Mouse (Mus musculus) kidney, adult 2 months (tissue): ENCODE results near the gene Id2.

ENCODE experiments used
- CTCF ChIP-seq: fragments of 200-500 bp; conservative IDR thresholded peaks from 2 replicates; pipeline ENCODE4 v1.5.1; 2011; ENCODE audit warnings: low read depth, mild to moderate bottlenecking, control low read depth, low read length, moderate library complexity, mixed read lengths; ENCODE audit not compliant: insufficient read depth, insufficient read length
- POLR2A ChIP-seq: fragments of 200-500 bp; IDR thresholded peaks from one replicate; pipeline ENCODE4 v1.6.1; 2011; ENCODE audit warnings: low read depth, low read length, control low read depth

DNA sequence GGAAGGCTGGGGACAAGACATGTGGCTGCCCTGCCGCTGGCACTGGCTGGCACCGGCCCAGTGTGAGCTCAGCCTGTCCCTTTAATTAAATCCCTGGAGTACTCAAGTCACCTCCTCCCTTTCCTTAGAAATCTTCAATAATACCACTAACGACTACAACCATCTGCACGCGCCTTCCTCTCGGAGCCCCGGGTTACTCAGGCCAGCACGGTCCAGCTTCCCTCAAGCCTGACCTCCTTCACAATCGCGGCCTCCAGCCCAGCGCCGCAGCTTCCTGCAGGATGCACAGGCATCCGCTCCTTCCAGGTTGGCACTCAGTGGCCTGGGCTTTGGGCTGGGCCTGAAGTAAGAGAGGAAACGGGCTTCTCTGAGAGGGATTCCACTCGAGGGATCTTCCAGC, 22.3 kb upstream of the Id2 start:
- TF ChIP-seq CTCF, result no peak
- no peak for TF ChIP-seq POLR2A
